Mouse (Mus musculus) heart, adult 9 months (tissue): ENCODE data around the gene Psmd1.

Experiments used
- DNase-seq, 2 experiments: peaks; one replicate each; pipeline ENCODE4 v3.0.0; 2022; ENCODE audit warnings: low spot score in 2 of 2

Gene Psmd1

DNA sequence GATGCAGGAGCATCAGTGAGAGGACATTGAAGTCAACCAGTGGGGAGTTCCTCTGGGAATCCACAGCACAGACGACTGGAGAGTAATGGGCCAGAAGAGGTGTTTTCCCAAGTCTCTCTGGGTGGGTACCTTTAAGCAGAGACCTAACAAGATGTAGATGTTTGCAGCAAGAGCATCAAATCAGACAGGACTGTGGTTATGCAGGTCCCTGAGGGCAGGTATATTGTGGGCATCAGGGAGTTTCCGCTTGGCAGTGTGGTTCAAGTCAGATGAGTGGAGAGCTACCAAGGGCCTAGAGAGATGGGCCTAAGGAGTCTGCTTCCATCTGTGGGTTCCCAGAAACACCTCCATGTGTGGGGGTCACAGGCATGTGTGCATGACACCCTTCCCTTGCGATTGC lies 91.9 kb downstream of the Psmd1 start:
- DNase-seq, result no peak

DNA sequence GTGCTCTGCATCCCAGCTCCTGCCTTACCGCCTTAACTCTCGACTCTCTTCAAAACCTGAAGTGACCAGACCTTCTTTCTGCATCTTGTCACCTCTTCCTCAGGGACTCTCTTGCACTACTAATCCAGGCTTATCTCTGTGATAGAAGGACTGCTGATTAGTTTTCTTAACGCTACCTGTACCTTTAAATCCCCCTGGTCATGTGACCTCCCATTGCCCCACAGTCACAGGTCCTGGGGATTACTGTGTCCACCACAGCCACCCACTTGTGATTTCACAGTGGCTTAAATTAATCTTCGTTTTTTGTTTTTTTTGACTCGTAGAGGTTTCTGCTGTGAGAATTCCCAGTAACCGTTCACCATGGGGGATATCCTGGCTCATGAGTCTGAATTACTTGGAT lies 92.4 kb downstream of the Psmd1 start:
- no peak for DNase-seq

DNA sequence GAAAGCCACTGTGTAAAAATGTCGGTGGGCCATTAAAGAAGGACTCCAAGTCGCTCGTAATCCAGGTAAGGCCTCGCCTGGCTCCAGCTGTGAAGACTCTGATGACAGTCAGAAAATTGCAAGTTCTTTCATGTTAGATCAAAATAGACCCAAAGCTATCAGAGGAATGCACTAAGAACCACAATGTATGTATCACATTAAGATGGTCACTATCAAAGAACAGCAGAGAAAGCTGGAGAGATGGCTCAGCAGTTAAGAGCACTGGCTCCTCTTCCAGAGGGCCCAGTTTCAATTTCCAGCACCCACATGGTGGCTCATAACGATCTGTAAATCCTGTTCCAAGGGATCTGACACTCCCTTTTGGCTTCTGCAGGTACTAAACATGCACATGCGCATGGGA lies 95.9 kb downstream of the Psmd1 start:
- DNase-seq, result no peak

DNA sequence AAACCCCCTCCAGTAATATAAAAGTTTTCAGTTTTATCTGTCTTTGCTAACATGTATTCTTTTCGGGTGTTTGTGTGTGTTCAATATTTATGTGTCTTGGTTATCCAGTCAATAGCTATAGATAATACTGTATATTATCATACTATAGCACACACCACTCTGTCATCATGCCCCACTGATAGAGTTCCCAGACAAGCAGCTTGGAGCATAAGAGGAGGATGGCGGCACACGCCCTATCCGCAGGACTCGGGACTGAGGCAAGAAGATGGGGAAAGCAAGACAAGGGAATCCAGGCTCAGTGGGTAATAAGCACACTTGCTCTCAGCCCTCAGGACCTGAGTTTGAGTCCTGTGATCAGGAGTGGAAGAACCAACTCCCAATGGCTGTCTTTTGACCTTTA lies 96.3 kb downstream of the Psmd1 start:
- no peak for DNase-seq

- no peak for DNase-seq
Measured at GRCm38 (mm10) chr1:86161061-86161460, 96.9 kb downstream of the Psmd1 start.

GRCm38 (mm10) chr1:86174602-86175001 lies 110.4 kb downstream of the Psmd1 start:
- no peak for DNase-seq

DNA sequence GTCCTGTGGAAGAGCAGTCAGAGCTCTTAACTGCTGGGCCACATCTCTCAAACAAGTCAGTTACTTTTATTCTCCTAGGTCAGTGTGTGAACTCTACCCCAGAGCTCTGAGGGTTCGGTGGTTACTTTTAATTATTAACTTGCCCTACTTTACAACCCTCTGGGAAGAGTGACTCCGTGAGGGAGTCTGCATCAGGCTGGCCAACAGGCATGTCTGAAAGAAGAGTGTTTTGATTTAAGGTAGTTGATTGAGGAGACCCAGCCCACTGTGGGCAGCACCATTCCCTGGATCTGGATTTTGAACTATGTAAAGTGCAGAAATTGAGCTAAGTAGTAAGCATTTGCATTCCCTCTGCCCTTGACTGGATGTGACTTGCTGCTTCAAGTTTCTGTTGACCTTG lies 111.9 kb downstream of the Psmd1 start:
- DNase-seq, result no peak

DNA sequence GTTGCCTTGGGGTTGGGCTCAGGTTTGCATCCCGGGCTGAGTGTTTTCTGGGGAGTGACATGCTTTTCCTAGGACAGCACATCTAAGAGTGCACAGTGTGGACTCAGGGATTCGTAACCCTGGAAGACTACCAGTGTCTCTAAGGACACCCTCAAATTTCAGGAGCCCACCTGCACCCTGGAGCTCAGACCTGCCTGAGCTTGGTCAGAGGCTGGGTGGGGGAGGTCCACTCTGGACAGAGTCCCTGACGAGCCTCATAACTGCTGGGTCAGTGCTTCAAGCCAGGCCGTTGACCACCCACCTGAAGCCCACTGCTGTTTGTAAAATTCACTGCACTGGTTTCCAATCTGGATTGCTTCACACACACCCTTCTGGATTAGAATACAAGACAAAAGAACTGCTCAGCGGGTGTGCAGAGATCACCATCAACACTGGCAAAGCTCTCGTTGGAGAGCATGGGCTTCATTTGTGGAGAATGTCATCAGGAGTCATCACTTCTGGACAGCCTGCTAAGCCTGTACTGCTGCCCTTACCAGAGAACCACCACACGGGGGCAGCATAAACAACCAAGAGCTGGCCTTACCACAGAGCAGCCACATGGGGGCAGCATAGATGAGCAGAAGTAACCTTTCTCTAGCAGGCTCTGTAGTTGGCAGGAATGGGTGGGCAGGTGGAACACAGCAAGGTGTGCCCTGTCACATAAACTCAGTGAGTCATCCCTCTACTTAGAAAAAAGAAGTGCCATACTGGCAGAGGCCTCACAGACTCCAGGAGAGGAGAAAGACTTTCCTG lies 114.5 kb downstream of the Psmd1 start:
- DNase-seq, result peak; percentile 40 to 55

DNA sequence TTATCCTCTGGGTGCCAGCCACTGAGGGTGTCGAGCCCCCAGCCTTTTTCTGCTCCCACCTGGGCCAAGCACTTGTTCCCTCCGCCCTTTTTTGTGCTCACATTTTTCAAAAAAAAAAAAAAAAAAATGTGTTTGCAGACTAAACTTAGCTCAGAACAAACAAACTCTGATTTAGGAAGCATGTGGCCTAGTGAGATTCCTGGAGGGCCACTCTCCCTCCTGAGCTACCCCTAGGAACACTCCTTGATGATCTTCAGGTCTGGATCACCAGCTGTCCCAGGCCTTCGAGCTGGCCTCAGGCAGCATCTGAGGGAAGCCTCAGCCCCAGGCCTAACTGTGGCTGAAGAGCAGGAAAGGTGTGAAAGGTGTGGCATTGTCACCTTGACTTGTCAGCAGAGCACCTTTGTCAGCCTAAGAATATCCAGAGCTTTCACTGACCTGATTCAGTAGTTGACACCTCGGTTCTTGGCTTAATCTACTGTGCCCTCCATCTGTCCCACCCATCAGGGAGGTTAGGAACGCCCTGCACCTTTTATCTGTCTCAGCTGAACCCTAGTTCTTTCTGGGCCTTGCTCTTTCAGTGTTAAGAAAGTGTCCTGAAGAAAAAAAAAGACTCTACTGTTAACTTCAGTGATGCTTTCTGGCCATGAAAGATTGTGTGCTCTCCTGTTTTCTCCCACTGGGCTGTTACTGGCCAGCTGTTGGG lies 118.0 kb downstream of the Psmd1 start:
- DNase-seq, result no peak

DNA sequence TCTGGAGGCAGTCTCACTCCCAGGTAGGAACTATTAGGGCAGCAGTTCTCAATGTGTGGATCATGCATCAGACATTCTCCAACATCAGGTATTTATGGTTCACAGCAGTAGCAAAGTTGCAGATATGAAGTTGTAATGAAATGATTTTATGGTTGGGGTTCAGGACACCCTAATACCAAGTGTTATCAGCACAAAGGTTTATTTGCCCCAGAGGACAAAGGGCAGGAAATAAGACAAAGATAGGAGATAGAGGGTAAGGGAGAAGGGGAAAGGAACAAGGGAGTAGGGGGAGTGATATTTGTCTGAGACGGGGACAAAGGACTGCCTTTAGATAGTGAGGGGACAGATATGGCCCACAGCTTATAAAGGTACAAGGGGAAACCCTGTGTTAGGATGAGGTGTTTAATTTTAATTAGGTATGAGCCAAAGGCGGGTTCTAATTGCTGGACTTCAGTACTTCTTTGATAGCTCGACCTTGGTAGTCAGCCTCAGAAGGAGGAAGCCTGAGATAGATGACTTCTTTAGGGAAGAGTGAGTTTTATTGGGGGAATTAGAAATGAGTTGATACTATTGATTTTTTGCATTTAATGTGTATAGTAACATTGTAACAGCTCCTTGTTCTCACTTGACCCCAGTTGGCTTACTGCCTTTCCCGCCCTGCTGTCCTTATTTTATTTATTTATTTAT lies 119.5 kb downstream of the Psmd1 start:
- no peak for DNase-seq

- DNase-seq, result no peak
Measured at GRCm38 (mm10) chr1:86186762-86187161, 122.6 kb downstream of the Psmd1 start.

DNA sequence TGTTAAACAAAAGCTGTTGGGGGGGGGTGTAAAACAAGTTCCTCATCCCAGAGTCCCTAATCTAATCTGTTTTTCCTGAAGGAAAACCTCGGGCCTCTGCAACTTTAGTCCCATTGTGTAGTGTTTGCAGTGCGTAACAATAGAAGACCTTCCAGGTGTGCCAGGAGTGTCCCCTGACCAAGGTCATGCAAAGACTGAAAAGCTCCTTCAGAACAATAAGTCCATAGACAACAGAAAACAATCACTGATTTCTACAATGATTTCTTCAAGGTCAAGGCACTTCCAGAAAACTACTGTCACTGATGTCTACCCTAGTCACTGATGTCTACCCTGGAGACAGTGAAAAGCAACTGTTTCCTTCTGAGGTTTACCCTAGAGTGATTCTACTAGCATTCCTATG lies 123.7 kb downstream of the Psmd1 start:
- DNase-seq, result no peak

- DNase-seq, result no peak
Measured at GRCm38 (mm10) chr1:86188271-86188670, 124.1 kb downstream of the Psmd1 start.
